Mouse (Mus musculus) frontal cortex, adult 2 months (tissue): Measurements from ENCODE around the gene Prkch. TPM values are rescaled to one million over a fixed set of nuclear protein-coding genes. Genes with fewer than 3 reads are reported as not detected.
A peak's percentile ranks its signal among the peaks of the same experiment; 100 is the strongest.

Source experiments
- DNase-seq, 2 experiments: peaks; one replicate each; pipeline ENCODE4 v3.0.0; 2022; ENCODE audit warnings: low spot score in 1 of 2; ENCODE audit errors: extremely low spot score in 1 of 2
- polyA plus RNA-seq: library from polyadenylated mRNA; depleted of rRNA; stranded (reverse); fragments of >200 nt; gene quantifications from 2 replicates; pipeline ENCODE4 v1.2.3, GENCODE M21; 2012

The Prkch gene
- polyA plus RNA-seq, 1 experiment: 3.1 TPM

DNA sequence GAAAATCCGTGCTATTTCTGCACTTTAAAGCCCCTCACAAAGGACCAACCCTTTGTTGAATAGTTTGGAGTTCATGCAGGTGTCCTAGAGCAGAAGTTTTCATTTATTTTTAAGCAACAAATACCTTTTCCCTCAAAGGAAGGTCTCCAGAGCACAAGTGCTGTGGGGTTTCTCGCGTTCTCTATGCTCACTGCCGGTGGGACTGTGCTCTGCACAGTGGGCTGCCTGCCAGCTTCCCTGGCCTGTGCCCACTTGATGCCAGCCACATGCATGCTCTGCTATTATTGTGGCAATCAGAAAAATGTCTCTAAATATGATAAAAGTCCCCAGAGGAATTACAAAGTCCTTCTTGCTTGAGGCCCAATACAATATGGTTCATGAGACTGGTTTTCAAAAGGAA lies 87.4 kb downstream of the Prkch start:
- no peak for DNase-seq

DNA sequence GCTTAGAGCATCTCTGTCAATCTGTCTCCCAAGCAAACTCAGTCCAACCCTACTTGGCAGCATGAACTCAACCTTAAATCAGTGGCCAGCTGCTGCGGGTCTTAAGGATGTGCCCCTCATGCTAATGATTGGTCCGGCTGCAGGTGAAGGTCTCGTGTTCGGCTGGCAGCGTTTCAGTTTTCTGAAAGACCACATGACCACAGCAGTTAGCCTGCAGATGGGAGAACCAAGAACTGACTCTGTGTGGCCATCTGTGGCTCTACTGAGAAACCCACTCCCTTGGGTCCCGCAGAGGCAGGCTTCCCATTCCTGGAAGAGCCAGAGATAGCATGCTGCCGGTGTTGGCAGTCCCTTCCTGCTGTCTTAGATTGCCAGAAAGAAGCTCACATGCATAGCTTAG lies 89.2 kb downstream of the Prkch start:
- DNase-seq: no peak

- DNase-seq: no peak
Observed at GRCm38 (mm10) chr12:73675212-73675611, 90.6 kb downstream of the Prkch start.

DNA sequence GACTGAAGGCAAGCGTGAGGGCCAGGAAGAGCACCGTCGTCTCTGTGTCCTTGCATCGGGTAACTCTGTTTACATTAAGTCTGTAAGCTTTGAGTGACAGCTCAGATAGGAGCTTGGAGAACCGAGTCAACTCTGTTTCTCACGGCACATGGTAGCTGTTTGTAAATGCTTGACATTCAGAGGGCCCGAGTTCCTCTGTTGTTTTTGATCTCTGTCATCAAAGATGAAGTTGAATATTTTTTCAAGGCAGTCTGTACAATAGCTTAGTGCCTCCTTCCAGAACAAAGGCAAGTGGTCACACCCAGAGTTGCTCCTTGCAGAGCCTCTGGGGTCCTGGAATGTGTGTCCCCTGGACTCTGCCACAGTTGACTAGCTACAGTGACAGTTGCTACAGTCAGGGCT lies 94.8 kb downstream of the Prkch start:
- DNase-seq: no peak

- no peak for DNase-seq
Observed at GRCm38 (mm10) chr12:73682921-73683346, 98.3 kb downstream of the Prkch start.

DNA sequence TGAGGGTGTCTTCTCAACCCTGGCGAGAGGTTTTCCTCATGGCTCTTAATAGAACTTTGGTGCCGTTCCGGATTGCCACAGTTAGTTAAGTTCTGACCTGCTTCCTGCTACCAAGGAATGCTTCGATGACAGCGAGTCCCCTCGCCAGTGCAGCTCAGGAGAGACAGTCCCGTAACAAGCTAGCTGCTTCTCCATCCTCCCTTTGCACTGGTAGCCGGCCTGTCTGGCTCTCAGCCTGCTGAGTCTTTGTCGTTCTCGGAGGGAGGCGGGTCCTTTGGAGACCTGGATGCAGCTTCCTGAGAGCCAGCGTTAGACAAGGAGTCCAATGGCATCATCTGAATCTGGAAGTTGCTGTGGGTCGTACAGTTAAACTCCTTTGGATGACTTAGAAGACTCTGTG lies 101.3 kb downstream of the Prkch start:
- DNase-seq: no peak

DNA sequence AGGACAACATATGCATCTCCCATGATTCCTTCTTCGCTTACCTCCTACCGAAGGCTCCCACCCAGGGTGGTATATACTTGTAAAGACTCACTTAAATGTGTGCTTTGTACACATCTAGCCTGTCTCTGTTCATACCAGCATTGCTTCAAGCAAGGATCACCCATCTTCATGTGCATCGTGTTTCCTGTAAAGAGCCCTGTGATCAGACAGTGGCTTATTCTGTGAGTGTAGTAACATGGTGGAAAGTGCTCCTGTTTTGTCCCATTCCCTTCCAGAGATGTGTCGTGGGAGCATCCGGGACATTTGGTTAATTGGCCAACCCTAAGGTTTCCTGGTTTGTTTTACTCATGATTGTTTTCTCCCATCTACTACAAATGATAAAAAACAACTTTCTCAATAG lies 101.9 kb downstream of the Prkch start:
- no peak for DNase-seq

- DNase-seq: no peak
Observed at GRCm38 (mm10) chr12:73687077-73688035, 102.8 kb downstream of the Prkch start.

- peak; percentile 14 to 49 for DNase-seq
Observed at GRCm38 (mm10) chr12:73692321-73692720, 107.7 kb downstream of the Prkch start.

DNA sequence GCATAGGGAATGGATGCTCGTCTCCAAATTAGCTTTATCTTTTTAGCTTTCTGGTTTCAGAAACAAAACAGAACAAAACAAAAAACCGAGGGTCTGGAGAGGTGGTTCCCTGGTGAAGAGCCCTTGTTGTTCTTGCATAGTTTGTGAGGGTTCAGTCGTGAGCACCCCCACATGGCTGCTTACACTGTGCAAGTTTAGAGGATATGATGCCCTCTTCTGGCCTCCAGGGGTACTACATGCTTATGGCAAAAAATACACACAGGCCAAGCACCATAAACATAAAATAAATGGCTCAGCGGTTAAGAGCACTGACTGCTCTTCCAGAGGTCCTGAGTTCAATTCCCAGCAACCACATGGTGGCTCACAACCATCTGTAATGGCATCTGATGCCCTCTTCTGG lies 108.8 kb downstream of the Prkch start:
- peak; percentile 30 to 84 for DNase-seq

GRCm38 (mm10) chr12:73694690-73695089 lies 110.1 kb downstream of the Prkch start:
- no peak for DNase-seq

- DNase-seq: no peak
Observed at GRCm38 (mm10) chr12:73695110-73695509, 110.5 kb downstream of the Prkch start.

DNA sequence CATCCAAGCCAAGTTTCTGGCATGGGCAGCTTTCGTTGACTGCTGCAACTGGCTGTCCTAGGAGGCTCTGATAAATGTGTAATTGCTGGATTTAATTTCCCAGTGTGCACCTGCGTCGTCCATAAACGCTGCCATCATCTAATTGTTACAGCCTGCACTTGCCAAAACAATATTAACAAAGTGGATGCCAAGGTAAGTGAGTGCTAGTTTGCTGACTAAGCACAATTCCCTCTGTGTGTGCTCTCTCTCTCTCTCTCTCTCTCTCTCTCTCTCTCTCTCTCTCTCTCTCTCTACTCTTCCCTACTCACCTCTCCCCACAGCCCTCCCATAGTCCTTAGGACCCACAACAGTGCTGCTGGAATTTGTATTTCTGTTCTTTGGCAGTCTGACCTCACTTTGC lies 111.5 kb downstream of the Prkch start:
- DNase-seq: no peak

DNA sequence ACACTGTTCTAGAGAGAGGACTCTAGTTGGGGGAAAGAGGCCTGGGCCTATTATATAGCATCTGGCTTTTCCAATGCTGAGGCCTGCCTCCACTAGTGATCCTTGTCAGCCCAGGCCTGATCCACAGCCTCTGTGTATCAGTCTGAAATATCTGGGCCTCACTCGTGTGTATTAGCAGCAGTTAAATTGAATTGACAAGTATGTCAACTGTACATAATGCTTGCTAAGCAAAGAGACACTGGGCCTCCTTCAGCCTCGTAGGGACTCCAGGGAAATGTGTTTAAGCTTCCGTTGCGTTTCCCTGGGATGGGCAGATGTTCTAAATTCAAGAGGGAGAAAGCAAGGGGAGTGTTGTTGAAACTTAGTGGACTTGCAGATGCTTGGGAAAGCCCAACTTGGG lies 112.3 kb downstream of the Prkch start:
- DNase-seq: no peak

- no peak for DNase-seq
Observed at GRCm38 (mm10) chr12:73698436-73698835, 113.8 kb downstream of the Prkch start.

DNA sequence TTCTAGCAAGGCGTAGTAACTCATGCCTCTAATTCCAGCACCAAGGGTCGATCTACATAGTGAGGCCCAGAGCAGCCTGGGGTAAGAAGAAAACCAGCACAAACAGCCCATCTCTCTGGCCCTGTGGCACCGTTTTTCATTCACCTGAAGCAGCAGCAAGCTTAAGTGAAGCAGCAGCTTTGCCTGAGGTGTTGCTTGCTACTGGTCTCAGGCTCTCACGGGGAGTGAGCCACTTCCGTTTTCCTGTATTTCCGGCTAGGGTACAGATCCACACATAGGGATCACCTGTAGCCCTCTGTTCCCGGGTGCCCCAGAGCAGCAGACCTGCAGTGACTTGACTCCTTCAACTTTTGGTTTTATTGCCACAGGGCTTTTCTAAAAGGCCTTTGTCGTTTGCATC lies 114.2 kb downstream of the Prkch start:
- no peak for DNase-seq

- peak in 1 of 2 experiments; percentile 45 for DNase-seq
Observed at GRCm38 (mm10) chr12:73699471-73700186, 115.0 kb downstream of the Prkch start.

DNA sequence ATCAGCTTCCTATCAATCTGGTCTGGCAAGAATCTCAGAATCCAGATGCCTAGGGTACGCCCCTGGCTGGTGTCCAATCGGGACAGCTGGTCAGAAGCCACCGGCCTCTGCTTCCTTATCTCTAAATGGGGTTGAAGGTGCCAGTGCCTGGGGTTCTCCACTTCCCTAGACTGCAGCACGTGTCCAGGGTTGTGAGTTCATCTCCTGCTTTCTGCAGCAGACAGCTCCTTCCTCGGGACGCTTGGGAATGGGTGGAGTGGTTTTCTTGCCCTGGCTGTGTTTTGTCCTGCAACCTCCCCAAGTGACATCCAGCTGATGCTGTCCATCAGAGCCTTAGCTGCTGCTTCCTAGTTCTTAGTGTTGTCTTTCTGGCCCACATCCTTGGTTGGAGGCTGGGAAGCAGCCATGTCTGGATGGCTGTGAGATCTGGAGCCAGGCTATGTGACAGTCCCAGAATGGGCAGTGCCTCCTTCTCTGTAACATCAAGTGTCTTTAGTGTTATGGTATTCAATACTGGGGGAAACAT lies 116.0 kb downstream of the Prkch start:
- DNase-seq: no peak

DNA sequence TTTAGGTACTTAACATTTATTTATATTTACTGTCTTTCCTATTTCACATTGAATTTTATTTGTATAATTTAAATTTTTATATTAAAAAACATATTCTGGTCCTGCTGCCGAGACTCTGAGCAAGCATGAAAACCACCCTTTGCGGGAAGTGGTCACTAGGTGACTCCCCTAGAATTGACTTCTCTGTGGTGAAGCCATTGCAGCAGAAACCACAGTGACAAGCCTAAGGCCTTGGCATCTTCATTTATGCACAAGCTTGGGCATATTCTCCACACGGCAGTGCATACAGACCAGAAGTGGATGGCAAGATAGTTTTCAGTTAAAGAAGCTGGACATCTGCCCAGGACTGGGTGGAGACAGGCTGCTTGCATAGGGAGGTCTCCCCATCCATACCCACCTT lies 117.4 kb downstream of the Prkch start:
- DNase-seq: no peak

- no peak for DNase-seq
Observed at GRCm38 (mm10) chr12:73704382-73704781, 119.8 kb downstream of the Prkch start.

- peak in 1 of 2 experiments; percentile 82 for DNase-seq
Observed at GRCm38 (mm10) chr12:73705097-73705690, 120.6 kb downstream of the Prkch start.
